Mouse (Mus musculus): Measurements from ENCODE around the gene Fgf18. TPM values are rescaled to one million over a fixed set of nuclear protein-coding genes. Genes with fewer than 3 reads are reported as not detected.

Fgf18 gene
- polyA plus RNA-seq, 1 experiment from 2014 or later: 7.2 TPM

- Histone ChIP-seq H3K27ac (ENCODE audit: low read depth, low read length) (no peak overlapping the region), H3K9ac (ENCODE audit: low read depth, low read length) (no peak overlapping the region), H3K4me2 (ENCODE audit: low read length) (no peak overlapping the region; the same call in 1 of the 2 replicates), H3K36me3 (ENCODE audit: control insufficient read depth, insufficient read depth, low read length) (no peaks in the 10 kb centered on the region), H3K27me3 (replicated peaks; ENCODE audit: control insufficient read depth, insufficient read depth, low read length) (peaks cover 4% of the 10 kb centered on the region), H3K4me3 (ENCODE audit: low read length) (no peak overlapping the region), H3K9me3 (ENCODE audit: control insufficient read depth, low read length) (no peaks in the 10 kb centered on the region), H3K4me1 (ENCODE audit: control insufficient read depth, insufficient read depth, low read depth, low read length) (peaks cover 6% of the 10 kb centered on the region)
- 27% methylated on average over 20 of the region's 20 CpGs for WGBS
- ATAC-seq: peak; percentile 74
These were observed 29.5 kb upstream of the Fgf18 start for GRCm38 (mm10) chr11:33176525-33177245.

DNA sequence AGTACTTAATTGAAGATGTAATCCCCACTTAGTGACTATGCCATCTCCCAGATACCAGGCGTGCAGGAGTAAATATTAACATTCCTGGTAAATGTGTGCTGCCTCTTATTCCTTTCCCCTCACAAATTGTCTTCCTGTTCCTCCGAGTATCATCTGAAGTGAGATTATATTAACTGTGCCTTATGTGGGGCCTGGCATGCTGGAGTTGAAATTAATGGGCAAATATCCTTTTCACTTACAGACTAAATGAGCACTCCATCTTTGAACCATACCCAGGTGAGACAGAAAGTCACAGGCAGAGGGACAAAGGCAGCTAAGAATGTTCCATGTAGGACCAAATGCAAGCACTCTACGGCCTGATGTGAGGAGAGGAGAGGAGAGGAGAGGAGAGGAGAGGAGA is 28.6 kb upstream of the Fgf18 start:
- no peak overlapping the region for H3K9ac ChIP-seq (ENCODE audit: low read depth, low read length)
- no peaks in the 10 kb centered on the region; the same call in 1 of the 2 replicates for H3K27me3 ChIP-seq (replicated peaks; ENCODE audit: control insufficient read depth, insufficient read depth, low read length)
- H3K4me1 ChIP-seq (ENCODE audit: control insufficient read depth, insufficient read depth, low read depth, low read length): peaks cover 3% of the 10 kb centered on the region
- H3K27ac ChIP-seq (ENCODE audit: low read depth, low read length): no peak overlapping the region
- no peaks in the 10 kb centered on the region for H3K9me3 ChIP-seq (ENCODE audit: control insufficient read depth, low read length)
- no peak overlapping the region for H3K4me2 ChIP-seq (ENCODE audit: low read length)
- no peaks in the 10 kb centered on the region for H3K36me3 ChIP-seq (ENCODE audit: control insufficient read depth, insufficient read depth, low read length)
- 67% methylated on average over 3 of the region's 3 CpGs for WGBS
- no peak for ATAC-seq
- no peak overlapping the region for H3K4me3 ChIP-seq (ENCODE audit: low read length)

GRCm38 (mm10) chr11:33170489-33170888 is 23.3 kb upstream of the Fgf18 start:
- Histone ChIP-seq H3K36me3 (ENCODE audit: control insufficient read depth, insufficient read depth, low read length) (no peaks in the 10 kb centered on the region), H3K9me3 (ENCODE audit: control insufficient read depth, low read length) (no peaks in the 10 kb centered on the region), H3K4me1 (ENCODE audit: control insufficient read depth, insufficient read depth, low read depth, low read length) (no peaks in the 10 kb centered on the region), H3K27ac (ENCODE audit: low read depth, low read length) (no peak overlapping the region), H3K4me3 (ENCODE audit: low read length) (no peak overlapping the region), H3K9ac (ENCODE audit: low read depth, low read length) (no peak overlapping the region), H3K4me2 (ENCODE audit: low read length) (no peak overlapping the region), H3K27me3 (replicated peaks; ENCODE audit: control insufficient read depth, insufficient read depth, low read length) (no peaks in the 10 kb centered on the region)
- ATAC-seq: no peak
- 14% methylated on average over 9 of the region's 9 CpGs for WGBS

DNA sequence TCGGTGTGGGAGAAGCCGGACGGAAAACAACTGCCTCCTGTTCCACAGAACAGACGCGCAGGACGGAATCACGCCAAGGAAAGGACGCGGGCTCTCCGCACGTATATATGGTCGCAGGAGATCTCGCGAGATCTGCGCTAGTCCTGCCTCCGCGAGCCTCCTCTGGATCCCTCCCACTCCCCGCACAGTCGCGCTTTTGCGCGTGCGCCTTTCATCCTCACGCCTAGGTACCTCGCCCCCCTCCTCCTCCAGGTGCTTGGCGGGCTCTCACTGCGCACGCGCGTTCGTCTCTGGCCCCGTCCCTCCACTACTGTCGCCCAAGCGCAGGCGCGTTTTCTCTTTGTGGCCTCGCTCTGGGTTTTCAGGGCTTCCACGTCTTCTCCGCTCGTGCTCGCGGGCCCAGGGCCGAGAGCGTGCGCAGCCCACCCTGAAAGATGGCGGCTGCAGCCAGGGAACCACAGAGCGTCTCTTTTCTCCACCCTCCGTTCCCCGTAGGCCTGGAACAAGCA is 15.9 kb upstream of the Fgf18 start, which contains the start of gene Npm1:
Gene Npm1, minus strand, starts transcription at position 209 of the 509 bp plus-strand sequence.
- Histone ChIP-seq H3K36me3 (ENCODE audit: control insufficient read depth, insufficient read depth, low read length) (peaks cover 13% of the 10 kb centered on the region), H3K4me1 (ENCODE audit: control insufficient read depth, insufficient read depth, low read depth, low read length) (peaks cover 9% of the 10 kb centered on the region), H3K9ac (ENCODE audit: low read depth, low read length) (peak within 1 kb of the TSS; percentile 89), H3K4me2 (ENCODE audit: low read length) (peak within 1 kb of the TSS; percentile 95), H3K9me3 (ENCODE audit: control insufficient read depth, low read length) (no peaks in the 10 kb centered on the region), H3K27me3 (replicated peaks; ENCODE audit: control insufficient read depth, insufficient read depth, low read length) (no peaks in the 10 kb centered on the region), H3K27ac (ENCODE audit: low read depth, low read length) (peak within 1 kb of the TSS; percentile 95), H3K4me3 (ENCODE audit: low read length) (peak within 1 kb of the TSS; percentile 94)
- WGBS: 2% methylated on average over 49 of the region's 49 CpGs
- peak; percentile 97 for ATAC-seq

GRCm38 (mm10) chr11:33162211-33162997 is 15.2 kb upstream of the Fgf18 start:
- peak overlapping the region; percentile 95 for H3K4me2 ChIP-seq (ENCODE audit: low read length)
- H3K4me1 ChIP-seq (ENCODE audit: control insufficient read depth, insufficient read depth, low read depth, low read length): peaks cover 9% of the 10 kb centered on the region
- H3K27me3 ChIP-seq (replicated peaks; ENCODE audit: control insufficient read depth, insufficient read depth, low read length): no peaks in the 10 kb centered on the region
- H3K9me3 ChIP-seq (ENCODE audit: control insufficient read depth, low read length): no peaks in the 10 kb centered on the region
- peak; percentile 58 for ATAC-seq
- WGBS: 3% methylated on average over 45 of the region's 53 CpGs
- H3K36me3 ChIP-seq (ENCODE audit: control insufficient read depth, insufficient read depth, low read length): peaks cover 16% of the 10 kb centered on the region
- peak overlapping the region; percentile 89 for H3K9ac ChIP-seq (ENCODE audit: low read depth, low read length)
- peak overlapping the region; percentile 90 for H3K27ac ChIP-seq (ENCODE audit: low read depth, low read length)
- H3K4me3 ChIP-seq (ENCODE audit: low read length): peak overlapping the region; percentile 94

- Histone ChIP-seq H3K9me3 (ENCODE audit: control insufficient read depth, low read length) (no peaks in the 10 kb centered on the region), H3K36me3 (ENCODE audit: control insufficient read depth, insufficient read depth, low read length) (peaks cover 24% of the 10 kb centered on the region)
These were observed 12.5 kb upstream of the Fgf18 start for GRCm38 (mm10) chr11:33159741-33160140.

DNA sequence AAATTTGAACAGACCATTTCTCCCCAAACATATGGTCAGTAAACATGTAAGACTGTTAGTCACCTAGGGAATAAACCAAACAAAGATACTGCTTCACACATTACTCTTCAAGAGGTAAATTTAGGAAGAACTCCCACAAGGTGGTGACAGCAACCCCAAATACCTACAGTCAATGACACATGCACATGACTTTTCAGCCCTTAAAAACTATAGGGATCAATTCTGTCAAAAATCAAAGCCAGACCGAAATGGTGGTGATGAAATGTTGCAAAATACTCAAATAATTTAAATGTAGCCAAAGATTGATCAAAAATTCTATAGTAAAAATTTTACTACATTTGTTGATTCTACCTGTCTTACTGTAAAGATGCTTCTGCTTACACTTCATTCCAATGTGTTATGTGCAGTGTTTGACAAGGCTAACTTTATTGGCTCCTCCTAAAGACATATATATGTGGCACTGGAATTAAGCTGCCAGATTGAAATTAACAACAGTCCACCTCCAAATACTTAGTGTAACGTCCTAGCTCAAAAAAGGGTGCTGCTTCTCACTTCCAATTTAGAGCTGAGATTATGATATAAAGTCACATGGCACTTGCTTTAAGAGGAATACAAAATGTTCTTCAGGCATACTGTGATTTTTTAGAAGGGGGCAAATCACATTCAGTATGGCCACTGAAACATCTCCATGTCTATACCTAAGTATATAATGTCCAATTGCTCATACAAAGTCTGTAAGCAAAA is 10.4 kb upstream of the Fgf18 start:
- H3K36me3 ChIP-seq (ENCODE audit: control insufficient read depth, insufficient read depth, low read length): peaks cover 35% of the 10 kb centered on the region
- no peak overlapping the region for H3K4me2 ChIP-seq (ENCODE audit: low read length)
- H3K4me3 ChIP-seq (ENCODE audit: low read length): no peak overlapping the region
- H3K9me3 ChIP-seq (ENCODE audit: control insufficient read depth, low read length): no peaks in the 10 kb centered on the region
- no peak for ATAC-seq
- WGBS: 82% methylated on average over 2 of the region's 2 CpGs
- no peak overlapping the region for H3K9ac ChIP-seq (ENCODE audit: low read depth, low read length)
- no peak overlapping the region for H3K27ac ChIP-seq (ENCODE audit: low read depth, low read length)
- peaks cover 9% of the 10 kb centered on the region for H3K4me1 ChIP-seq (ENCODE audit: control insufficient read depth, insufficient read depth, low read depth, low read length)
- H3K27me3 ChIP-seq (replicated peaks; ENCODE audit: control insufficient read depth, insufficient read depth, low read length): no peaks in the 10 kb centered on the region

More at GRCm38 (mm10) chr11:33159741-33160140, 12.5 kb upstream of the Fgf18 start:
- H3K4me2 ChIP-seq (ENCODE audit: low read length): no peak overlapping the region
- WGBS: 93% methylated on average over 3 of the region's 3 CpGs
- H3K4me3 ChIP-seq (ENCODE audit: low read length): no peak overlapping the region
- H3K9ac ChIP-seq (ENCODE audit: low read depth, low read length): no peak overlapping the region
- peaks cover 9% of the 10 kb centered on the region for H3K4me1 ChIP-seq (ENCODE audit: control insufficient read depth, insufficient read depth, low read depth, low read length)
- H3K27me3 ChIP-seq (replicated peaks; ENCODE audit: control insufficient read depth, insufficient read depth, low read length): no peaks in the 10 kb centered on the region
- ATAC-seq: no peak
- H3K27ac ChIP-seq (ENCODE audit: low read depth, low read length): no peak overlapping the region

GRCm38 (mm10) chr11:33156436-33157015 is 9.3 kb upstream of the Fgf18 start:
- Histone ChIP-seq H3K4me3 (ENCODE audit: low read length) (no peak overlapping the region), H3K27me3 (replicated peaks; ENCODE audit: control insufficient read depth, insufficient read depth, low read length) (no peaks in the 10 kb centered on the region), H3K27ac (ENCODE audit: low read depth, low read length) (no peak overlapping the region), H3K9me3 (ENCODE audit: control insufficient read depth, low read length) (no peaks in the 10 kb centered on the region), H3K36me3 (ENCODE audit: control insufficient read depth, insufficient read depth, low read length) (peaks cover 38% of the 10 kb centered on the region), H3K9ac (ENCODE audit: low read depth, low read length) (no peak overlapping the region), H3K4me1 (ENCODE audit: control insufficient read depth, insufficient read depth, low read depth, low read length) (peaks cover 5% of the 10 kb centered on the region), H3K4me2 (ENCODE audit: low read length) (no peak overlapping the region)
- 89% methylated on average over 4 of the region's 4 CpGs for WGBS
- ATAC-seq: no peak
